Mouse (Mus musculus) limb, embryonic 14.5 days (tissue): ENCODE results near the gene Gm21954. TPM values are rescaled to one million over a fixed set of nuclear protein-coding genes. Genes with fewer than 3 reads are reported as not detected.

Experiments
- ATAC-seq: fragments of 200-750 bp; cut with Nextera tagmentation; 2 replicates; pipeline ENCODE4 v1.8.0; 2017; ENCODE audit warnings: low read depth, moderate number of reproducible peaks, moderate TSS enrichment; ENCODE audit not compliant: low FRiP score
- DNase-seq: peaks from one replicate; pipeline ENCODE4 v3.0.0-alpha.2; 2015; ENCODE audit warnings: low spot score
- H3K27ac ChIP-seq: fragments of 300-500 bp; sonication (generic); replicated peaks from 2 replicates; pipeline ENCODE4 v1.5.1; 2014; ENCODE audit warnings: low read depth, mild to moderate bottlenecking, low read length, moderate library complexity, mixed read lengths
- H3K27me3 ChIP-seq: fragments of 300-500 bp; sonication (generic); 2 replicates; pipeline ENCODE4 v1.6.1; 2014; ENCODE audit warnings: low read length, mixed read lengths; ENCODE audit not compliant: control insufficient read depth, insufficient read depth
- H3K36me3 ChIP-seq: fragments of 300-500 bp; sonication (generic); 2 replicates; pipeline ENCODE4 v1.6.1; 2014; ENCODE audit warnings: mild to moderate bottlenecking, low read length, moderate library complexity, mixed read lengths; ENCODE audit not compliant: control insufficient read depth, insufficient read depth
- H3K4me1 ChIP-seq: fragments of 300-500 bp; sonication (generic); 2 replicates; pipeline ENCODE4 v1.6.1; 2014; ENCODE audit warnings: antibody characterized with exemption, low read length, mixed read lengths; ENCODE audit not compliant: control insufficient read depth, insufficient read depth
- H3K4me2 ChIP-seq: fragments of 300-500 bp; sonication (generic); replicated peaks from 2 replicates; pipeline ENCODE4 v1.6.1; 2014; ENCODE audit warnings: low read depth, mild to moderate bottlenecking, low read length, moderate library complexity; ENCODE audit not compliant: severe bottlenecking
- H3K4me3 ChIP-seq: fragments of 300-500 bp; sonication (generic); replicated peaks from 2 replicates; pipeline ENCODE4 v1.5.1; 2014; ENCODE audit warnings: low read length
- H3K9ac ChIP-seq: fragments of 300-500 bp; sonication (generic); 2 replicates; pipeline ENCODE4 v1.6.1; 2014; ENCODE audit warnings: mild to moderate bottlenecking, low read depth, low read length, moderate library complexity; ENCODE audit not compliant: severe bottlenecking
- H3K9me3 ChIP-seq: fragments of 300-500 bp; sonication (generic); 2 replicates; pipeline ENCODE4 v1.6.1; 2016; ENCODE audit warnings: low read length; ENCODE audit not compliant: control insufficient read depth
- POLR2A ChIP-seq: fragments of 200-500 bp; IDR thresholded peaks from 2 replicates; pipeline ENCODE4 v1.8.0; 2012; ENCODE audit warnings: inconsistent platforms, mild to moderate bottlenecking, moderate library complexity, borderline replicate concordance; ENCODE audit not compliant: insufficient read depth, insufficient read length; ENCODE audit errors: extremely low read depth
- WGBS: fragments of 180-500 bp; shearing (Covaris S2); extraction: QIAGEN DNeasy Blood & Tissue Kit; methylation state at CpG from one replicate; pipeline ENCODE4 v1.1.7; 2014; 5-methylcytosine and 5-hydroxymethylcytosine counted together
- polyA plus RNA-seq, 2 experiments: library from polyadenylated mRNA; depleted of rRNA in 1 of 2; stranded (reverse) in 1 of 2; unstranded in 1 of 2; fragments of >200 nt; fragmentation: Nextera tagmentation in 1 of 2; extraction: Ambion mirVana in 1 of 2; gene quantifications; 2 replicates each; pipeline versions ENCODE4 v1.2.1 to v1.2.3; 2012 to 2014

Gm21954 gene
- polyA plus RNA-seq, 2 experiments, result not detected

DNA sequence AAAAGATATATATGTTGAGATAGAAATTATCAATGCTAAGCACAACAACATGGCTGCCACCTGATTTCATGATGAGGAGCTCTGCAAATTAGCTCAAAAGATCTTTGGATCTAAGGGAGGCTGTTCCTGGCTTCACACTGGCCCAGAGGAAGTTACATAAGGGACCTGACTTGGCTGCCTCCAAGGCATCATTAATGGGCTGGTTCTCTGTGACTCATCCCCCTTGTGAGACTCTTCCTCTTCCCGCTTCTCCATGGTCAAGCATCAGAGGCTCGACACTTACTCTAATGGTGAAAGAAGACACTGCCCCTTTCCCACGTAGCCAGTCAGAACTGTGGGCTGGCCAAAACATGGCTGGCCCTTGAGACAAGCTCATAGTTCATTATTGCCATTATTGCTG, 20.1 kb downstream of the Gm21954 start:
- no peaks in the 10 kb centered on the region for H3K27me3 ChIP-seq
- H3K4me1 ChIP-seq, result no peaks in the 10 kb centered on the region
- ATAC-seq (no peak), DNase-seq (no peak)
- no peak overlapping the region for H3K9ac ChIP-seq
- WGBS, result 85% methylated on average over 3 of the region's 3 CpGs
- no peak overlapping the region for H3K4me2 ChIP-seq
- TF ChIP-seq POLR2A, result no peak
- H3K36me3 ChIP-seq, result 0 out of 2 replicates have a peak, but pooled peaks cover 2% of the 10 kb centered on the region
- no peak overlapping the region for H3K27ac ChIP-seq
- H3K9me3 ChIP-seq, result no peaks in the 10 kb centered on the region
- no peak overlapping the region for H3K4me3 ChIP-seq

DNA sequence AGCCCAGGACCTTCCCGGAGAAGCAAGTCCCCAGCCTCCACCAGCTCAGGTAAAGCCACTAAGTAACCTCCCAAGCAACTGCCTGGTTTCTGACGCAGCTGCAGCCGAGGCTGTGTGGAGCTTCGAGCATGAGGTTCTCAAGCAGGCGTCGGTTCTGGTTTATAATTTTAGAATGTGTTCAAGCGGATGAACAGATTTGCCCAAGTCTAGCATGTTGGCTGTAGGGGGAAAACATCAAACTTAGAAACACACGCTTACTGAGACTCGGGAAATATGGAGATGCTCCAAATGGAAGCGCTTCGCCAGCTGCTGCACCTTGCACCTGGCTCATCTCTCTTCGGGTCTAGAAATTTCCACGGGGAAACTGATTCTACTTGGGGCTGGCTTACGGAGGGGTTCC, 21.0 kb downstream of the Gm21954 start:
- ATAC-seq, result no peak
- DNase-seq, result no peak
- no peak for TF ChIP-seq POLR2A

DNA sequence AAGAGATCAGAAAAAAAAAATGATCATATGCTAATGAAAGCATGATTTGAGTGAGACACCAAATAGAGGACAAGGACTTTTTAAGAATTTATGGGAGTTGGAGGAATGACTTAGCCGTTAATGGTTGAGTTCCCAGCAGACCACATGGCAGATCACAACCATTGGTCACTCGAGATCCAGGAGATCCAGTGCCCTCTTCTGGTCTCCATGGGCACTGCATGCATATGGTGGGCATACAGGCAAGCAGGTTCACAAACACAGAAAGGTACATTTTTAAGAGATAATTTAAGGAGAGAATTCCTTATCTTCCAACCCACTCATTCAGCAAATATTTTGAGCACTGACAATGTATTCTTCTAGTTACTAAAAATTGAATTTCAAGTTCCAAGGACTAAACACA, 22.9 kb downstream of the Gm21954 start:
- no peaks in the 10 kb centered on the region for H3K27me3 ChIP-seq
- no peak overlapping the region for H3K9ac ChIP-seq
- no peaks in the 10 kb centered on the region for H3K4me1 ChIP-seq
- DNase-seq (no peak), ATAC-seq (no peak)
- H3K36me3 ChIP-seq, result 0 out of 2 replicates have a peak, but pooled peaks cover 2% of the 10 kb centered on the region
- H3K4me3 ChIP-seq, result no peak overlapping the region
- H3K4me2 ChIP-seq, result no peak overlapping the region
- WGBS, result 89% methylated on average over 2 of the region's 2 CpGs
- H3K27ac ChIP-seq, result no peak overlapping the region
- no peaks in the 10 kb centered on the region for H3K9me3 ChIP-seq
- TF ChIP-seq POLR2A, result no peak

More for the DNA sequence above, 21.0 kb downstream of the Gm21954 start:
- Histone ChIP-seq H3K4me1 (no peaks in the 10 kb centered on the region), H3K27me3 (no peaks in the 10 kb centered on the region), H3K27ac (no peak overlapping the region), H3K4me2 (no peak overlapping the region), H3K36me3 (0 out of 2 replicates have a peak, but pooled peaks cover 2% of the 10 kb centered on the region), H3K4me3 (no peak overlapping the region), H3K9me3 (no peaks in the 10 kb centered on the region), H3K9ac (no peak overlapping the region)
- WGBS, result 94% methylated on average over 14 of the region's 14 CpGs

DNA sequence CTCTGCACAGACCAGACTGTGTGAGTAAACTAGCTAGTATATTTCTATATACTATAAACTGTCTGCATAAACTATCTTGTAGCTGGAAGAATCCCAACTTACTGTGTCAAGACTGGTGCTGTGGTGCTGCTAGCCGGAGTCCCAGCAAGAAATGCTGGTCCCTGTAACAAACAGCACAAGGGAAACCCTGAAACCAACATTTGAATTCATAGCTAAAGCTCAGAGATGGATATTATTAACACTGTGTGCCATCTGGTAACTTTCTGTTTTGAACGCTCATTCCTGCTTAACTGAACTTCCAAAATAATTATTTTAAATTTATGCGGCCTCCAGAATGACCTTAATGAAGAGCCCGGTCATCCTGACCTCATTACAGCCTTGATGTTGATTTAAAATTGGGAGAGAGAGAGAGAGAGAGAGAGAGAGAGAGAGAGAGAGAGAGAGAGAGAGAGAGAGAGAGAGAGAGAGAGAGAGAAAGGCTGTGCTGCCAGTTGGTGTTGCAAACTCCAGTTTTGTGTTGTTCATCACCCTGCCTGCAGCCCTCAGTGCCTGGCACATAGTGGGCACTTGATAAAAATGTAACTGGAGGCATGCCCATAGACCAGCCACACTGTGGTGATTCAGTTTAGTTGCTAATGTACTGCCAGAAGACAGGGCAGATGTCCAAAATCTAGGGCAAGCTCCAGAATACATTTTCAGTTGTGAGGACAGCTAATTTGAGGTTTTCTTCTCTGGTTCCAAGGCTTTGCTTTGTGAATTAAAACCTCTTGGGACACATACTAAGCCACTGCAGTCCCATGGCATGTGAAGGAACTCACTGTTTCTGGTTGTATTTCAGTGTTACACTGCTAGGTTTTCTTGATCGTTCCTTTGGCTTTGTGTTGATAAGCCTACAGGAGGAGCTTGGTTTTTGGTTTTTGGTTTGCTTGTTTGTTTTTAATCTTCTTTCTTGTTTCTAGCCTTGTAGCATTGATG, 24.2 kb downstream of the Gm21954 start:
- no peak overlapping the region for H3K4me3 ChIP-seq
- H3K27me3 ChIP-seq, result no peaks in the 10 kb centered on the region
- H3K36me3 ChIP-seq, result 0 out of 2 replicates have a peak, but pooled peaks cover 5% of the 10 kb centered on the region
- WGBS, result 78% methylated on average over 5 of the region's 5 CpGs
- H3K4me2 ChIP-seq, result no peak overlapping the region
- TF ChIP-seq POLR2A, result no peak
- ATAC-seq, result no peak
- H3K9me3 ChIP-seq, result no peaks in the 10 kb centered on the region
- no peak overlapping the region for H3K9ac ChIP-seq
- no peaks in the 10 kb centered on the region for H3K4me1 ChIP-seq
- 0 out of 2 replicates have a peak overlapping the region, but pooled peaks have one; percentile 19 for H3K27ac ChIP-seq
- no peak for DNase-seq

DNA sequence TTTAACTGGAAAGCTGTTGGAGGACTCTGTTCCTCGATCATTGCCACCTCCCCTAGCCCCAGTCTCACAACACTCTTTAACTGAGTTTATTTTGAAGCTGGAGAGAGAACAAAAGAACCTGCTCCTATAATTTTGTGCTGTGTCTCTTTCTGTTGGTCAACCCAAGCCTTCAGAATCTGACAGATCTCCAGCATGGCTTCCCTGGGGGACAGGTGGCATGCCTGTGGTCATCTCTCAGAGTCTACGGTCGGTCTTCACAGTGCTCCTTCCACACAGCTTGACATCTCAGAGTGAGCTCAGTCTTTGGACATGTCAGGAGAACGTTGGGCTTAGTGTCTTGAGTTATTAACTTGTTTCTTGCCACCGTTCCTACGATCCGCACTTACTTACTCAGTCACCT, 25.3 kb downstream of the Gm21954 start:
- no peaks in the 10 kb centered on the region for H3K4me1 ChIP-seq
- H3K27me3 ChIP-seq, result no peaks in the 10 kb centered on the region
- no peak for TF ChIP-seq POLR2A
- H3K9ac ChIP-seq, result no peak overlapping the region
- ATAC-seq, result no peak
- WGBS, result 87% methylated on average over 7 of the region's 7 CpGs
- no peaks in the 10 kb centered on the region for H3K9me3 ChIP-seq
- no peak overlapping the region for H3K27ac ChIP-seq
- no peak for DNase-seq
- no peak overlapping the region for H3K4me2 ChIP-seq
- H3K36me3 ChIP-seq, result 0 out of 2 replicates have a peak, but pooled peaks cover 5% of the 10 kb centered on the region
- H3K4me3 ChIP-seq, result no peak overlapping the region
